Mouse (Mus musculus): ENCODE data around the gene Alkbh3. TPM values are rescaled to one million over a fixed set of nuclear protein-coding genes. Genes with fewer than 3 reads are reported as not detected.

Alkbh3 gene
- polyA plus RNA-seq, 1 experiment from 2014 or later, result 77.8 TPM

DNA sequence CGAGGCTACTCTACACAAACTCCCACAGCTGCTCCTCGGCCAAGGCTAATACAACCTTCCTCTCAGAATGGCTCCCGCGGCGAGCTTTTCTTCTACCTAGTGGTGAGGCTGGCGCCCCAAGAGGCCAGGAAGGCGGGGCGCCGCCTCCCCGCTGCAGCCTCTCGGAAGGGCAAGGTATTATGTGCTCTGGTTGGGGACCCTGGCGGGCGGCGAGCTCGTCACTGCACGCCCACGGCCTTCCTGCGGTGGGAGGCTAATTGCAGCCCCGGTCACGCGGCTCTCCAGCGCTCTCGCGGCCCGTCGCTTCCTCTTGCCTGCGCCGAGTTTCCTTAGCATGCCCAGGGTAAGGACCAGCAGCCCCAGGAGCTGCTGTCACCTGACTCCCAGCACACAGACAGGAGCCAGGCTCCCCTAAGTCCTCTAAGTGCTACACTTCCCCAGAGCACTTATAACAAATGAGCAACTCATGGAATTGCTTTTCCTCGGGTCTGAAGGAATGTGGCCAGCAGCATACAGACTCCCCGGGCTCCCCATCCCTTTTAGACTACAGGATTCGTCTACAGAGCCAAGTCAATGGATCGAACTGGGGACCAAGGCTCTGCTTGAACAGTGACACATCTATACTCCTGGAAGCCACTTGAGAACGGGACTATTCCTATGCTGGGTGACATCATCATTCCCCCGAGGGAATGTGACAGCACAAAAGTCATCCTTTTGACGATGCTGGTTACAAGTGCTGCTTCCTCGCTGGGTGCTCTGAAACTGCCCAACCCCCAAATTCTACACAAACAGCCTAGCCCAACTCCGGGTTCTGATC, 34.0 kb downstream of the Alkbh3 start:
- peak overlapping the region; percentile 52 for H3K4me3 ChIP-seq (ENCODE audit: low read length)
- no peaks in the 10 kb centered on the region for H3K9me3 ChIP-seq (ENCODE audit: control insufficient read depth, low read length)
- peak overlapping the region; percentile 79 for H3K4me2 ChIP-seq (ENCODE audit: low read depth, low read length)
- ATAC-seq, result peak; percentile 79
- peaks cover 27% of the 10 kb centered on the region for H3K4me1 ChIP-seq (ENCODE audit: control insufficient read depth, insufficient read depth, low read length)
- H3K9ac ChIP-seq (ENCODE audit: low read depth, low read length), result peak overlapping the region; percentile 69
- peak overlapping the region; percentile 76 for H3K27ac ChIP-seq (ENCODE audit: low read length)
- H3K36me3 ChIP-seq (ENCODE audit: control insufficient read depth, insufficient read depth, low read length), result 0 out of 2 replicates have a peak, but pooled peaks cover 3% of the 10 kb centered on the region
- H3K27me3 ChIP-seq (replicated peaks; ENCODE audit: control insufficient read depth, insufficient read depth, low read length), result 0 out of 2 replicates have a peak, but pooled peaks cover 2% of the 10 kb centered on the region
- 3% methylated on average over 37 of the region's 37 CpGs for WGBS

DNA sequence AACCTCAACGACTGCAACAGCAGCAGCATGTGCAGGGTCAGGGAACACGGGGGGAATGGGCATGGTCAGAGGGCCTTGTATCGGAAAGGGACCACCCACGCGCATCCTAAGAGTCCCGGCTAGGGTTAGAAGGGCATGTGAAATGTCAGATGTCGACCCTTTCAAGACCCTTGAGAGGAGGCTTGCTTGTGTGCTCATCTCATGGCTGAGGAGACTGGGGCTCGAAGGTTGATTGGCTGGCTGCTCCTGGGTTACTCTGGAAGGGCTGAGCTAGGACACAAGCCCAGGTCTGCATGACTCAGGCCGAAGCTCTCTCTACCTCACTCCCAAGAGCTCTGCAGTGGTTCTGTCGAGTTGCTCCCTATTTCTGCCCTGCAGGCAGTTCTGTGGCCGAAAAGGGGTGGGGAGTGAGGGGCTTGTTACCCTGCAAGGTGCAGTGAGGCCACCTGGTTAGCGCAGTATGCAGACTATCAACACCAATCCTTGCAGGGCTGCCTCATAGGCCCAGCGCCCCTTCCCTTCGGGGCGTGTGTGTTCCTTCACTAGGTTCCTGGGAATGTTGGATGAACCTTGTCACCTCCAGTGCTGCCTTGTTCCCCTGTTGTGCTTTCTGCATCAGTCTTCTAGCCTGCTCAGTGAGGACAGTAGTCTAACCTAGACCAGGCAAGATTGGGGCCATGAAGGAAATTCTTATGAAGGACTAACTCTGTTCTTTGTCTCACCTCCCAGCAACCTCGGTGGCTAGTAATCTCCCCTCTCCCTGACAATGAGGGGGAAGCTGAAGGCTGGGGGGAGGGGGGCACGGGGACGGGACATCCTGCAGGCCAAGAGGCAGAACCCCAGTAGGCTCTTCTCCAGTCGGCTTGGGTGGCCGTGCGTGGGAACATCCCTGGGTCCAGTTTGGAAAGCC, 34.8 kb downstream of the Alkbh3 start:
- Histone ChIP-seq H3K4me1 (ENCODE audit: control insufficient read depth, insufficient read depth, low read length) (peaks cover 27% of the 10 kb centered on the region), H3K36me3 (ENCODE audit: control insufficient read depth, insufficient read depth, low read length) (no peaks in the 10 kb centered on the region), H3K4me3 (ENCODE audit: low read length) (peak overlapping the region; percentile 52), H3K9me3 (ENCODE audit: control insufficient read depth, low read length) (no peaks in the 10 kb centered on the region), H3K4me2 (ENCODE audit: low read depth, low read length) (peak overlapping the region; percentile 79), H3K27ac (ENCODE audit: low read length) (peak overlapping the region; percentile 76), H3K27me3 (replicated peaks; ENCODE audit: control insufficient read depth, insufficient read depth, low read length) (0 out of 2 replicates have a peak, but pooled peaks cover 2% of the 10 kb centered on the region), H3K9ac (ENCODE audit: low read depth, low read length) (peak overlapping the region; percentile 69)
- peak; percentile 22 for ATAC-seq
- WGBS, result 28% methylated on average over 21 of the region's 21 CpGs

DNA sequence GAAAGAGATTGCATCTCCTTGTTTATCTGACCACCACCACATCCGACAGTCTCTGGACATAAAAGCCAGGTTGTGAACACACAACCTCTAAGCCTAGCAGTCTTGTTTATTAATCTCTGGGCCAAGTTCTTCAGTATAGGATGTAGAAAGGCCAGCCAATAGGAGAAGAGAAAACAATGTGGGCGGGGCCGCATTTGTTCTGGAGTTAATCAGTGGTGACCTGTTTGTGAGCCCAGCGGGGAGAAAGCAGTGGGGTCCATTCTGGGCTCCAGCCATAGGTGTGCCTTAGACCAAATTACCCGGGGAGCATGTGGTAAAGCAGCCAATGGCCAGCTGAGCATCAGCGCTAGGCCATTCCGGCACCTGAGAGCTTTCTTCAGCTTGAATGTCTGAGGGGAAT, 35.6 kb downstream of the Alkbh3 start:
- WGBS, result 55% methylated on average over 7 of the region's 7 CpGs
- no peak for ATAC-seq
- no peak overlapping the region for H3K4me2 ChIP-seq (ENCODE audit: low read depth, low read length)

DNA sequence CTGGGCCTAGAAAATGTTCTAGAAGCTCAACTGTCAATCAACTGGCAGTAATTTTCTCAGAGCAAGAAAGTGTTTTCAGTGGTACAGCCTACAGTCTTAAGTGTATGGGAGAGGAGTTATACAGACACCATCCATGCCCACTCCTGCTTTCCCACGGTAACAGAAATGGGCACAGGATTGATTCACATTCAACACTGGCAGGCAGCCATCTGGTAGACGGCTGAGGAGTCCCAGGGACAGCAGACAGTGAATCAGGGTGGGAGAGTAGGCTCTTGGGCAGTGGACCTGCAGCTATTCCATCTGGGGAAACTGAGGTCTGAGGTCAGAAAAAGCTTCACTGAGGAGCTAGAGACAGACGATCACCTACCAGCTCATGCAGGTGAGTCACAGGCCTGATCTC, 39.0 kb downstream of the Alkbh3 start:
- no peak for ATAC-seq
- Histone ChIP-seq H3K36me3 (ENCODE audit: control insufficient read depth, insufficient read depth, low read length) (no peaks in the 10 kb centered on the region), H3K4me3 (ENCODE audit: low read length) (no peak overlapping the region), H3K9me3 (ENCODE audit: control insufficient read depth, low read length) (no peaks in the 10 kb centered on the region), H3K4me2 (ENCODE audit: low read depth, low read length) (no peak overlapping the region), H3K4me1 (ENCODE audit: control insufficient read depth, insufficient read depth, low read length) (peaks cover 13% of the 10 kb centered on the region), H3K27ac (ENCODE audit: low read length) (no peak overlapping the region), H3K27me3 (replicated peaks; ENCODE audit: control insufficient read depth, insufficient read depth, low read length) (0 out of 2 replicates have a peak, but pooled peaks cover 2% of the 10 kb centered on the region), H3K9ac (ENCODE audit: low read depth, low read length) (no peak overlapping the region)
- 70% methylated on average over 3 of the region's 3 CpGs for WGBS

More for the DNA sequence above, 35.6 kb downstream of the Alkbh3 start:
- Histone ChIP-seq H3K27me3 (replicated peaks; ENCODE audit: control insufficient read depth, insufficient read depth, low read length) (0 out of 2 replicates have a peak, but pooled peaks cover 2% of the 10 kb centered on the region), H3K4me3 (ENCODE audit: low read length) (no peak overlapping the region), H3K27ac (ENCODE audit: low read length) (no peak overlapping the region), H3K4me1 (ENCODE audit: control insufficient read depth, insufficient read depth, low read length) (peaks cover 25% of the 10 kb centered on the region), H3K9me3 (ENCODE audit: control insufficient read depth, low read length) (no peaks in the 10 kb centered on the region), H3K9ac (ENCODE audit: low read depth, low read length) (no peak overlapping the region), H3K36me3 (ENCODE audit: control insufficient read depth, insufficient read depth, low read length) (no peaks in the 10 kb centered on the region)

DNA sequence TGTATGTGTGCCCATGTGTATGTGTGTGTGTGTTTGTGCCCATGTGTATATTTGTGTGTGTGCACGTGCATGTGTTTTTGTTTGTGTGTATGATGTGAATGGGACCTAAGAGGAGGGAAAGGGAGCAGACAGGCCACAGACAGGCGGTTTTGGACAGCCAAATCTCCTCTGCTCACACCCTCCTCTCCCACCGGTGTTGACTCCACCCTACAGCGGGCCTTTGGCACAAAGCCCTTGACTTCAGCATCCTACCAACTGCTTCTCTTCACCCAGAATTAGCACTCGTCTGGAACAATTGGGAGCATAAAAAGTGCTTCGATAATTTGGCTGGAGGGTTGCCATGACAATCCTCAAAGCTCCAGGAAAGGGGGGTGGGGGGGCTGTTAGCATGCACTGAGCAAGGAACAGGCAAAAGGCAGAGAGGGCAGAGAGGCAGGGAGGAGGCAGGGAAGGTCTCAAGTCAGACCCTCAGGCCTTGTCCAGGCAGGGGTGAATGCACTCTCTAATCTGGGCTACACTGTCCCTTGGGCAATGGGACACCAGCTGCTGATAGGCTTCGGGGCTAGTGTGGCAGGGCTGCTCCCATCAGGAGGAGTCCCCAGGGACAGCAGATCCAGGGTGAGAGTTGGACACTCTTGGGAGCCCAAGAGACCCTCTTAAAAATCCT, 46.0 kb downstream of the Alkbh3 start:
- H3K4me1 ChIP-seq (ENCODE audit: control insufficient read depth, insufficient read depth, low read length), result no peaks in the 10 kb centered on the region
- H3K9ac ChIP-seq (ENCODE audit: low read depth, low read length), result no peak overlapping the region
- no peak for ATAC-seq
- no peaks in the 10 kb centered on the region for H3K9me3 ChIP-seq (ENCODE audit: control insufficient read depth, low read length)
- H3K4me2 ChIP-seq (ENCODE audit: low read depth, low read length), result no peak overlapping the region
- H3K27ac ChIP-seq (ENCODE audit: low read length), result no peak overlapping the region
- WGBS, result 56% methylated on average over 7 of the region's 7 CpGs
- H3K27me3 ChIP-seq (replicated peaks; ENCODE audit: control insufficient read depth, insufficient read depth, low read length), result no peaks in the 10 kb centered on the region
- H3K36me3 ChIP-seq (ENCODE audit: control insufficient read depth, insufficient read depth, low read length), result no peaks in the 10 kb centered on the region
- H3K4me3 ChIP-seq (ENCODE audit: low read length), result no peak overlapping the region

DNA sequence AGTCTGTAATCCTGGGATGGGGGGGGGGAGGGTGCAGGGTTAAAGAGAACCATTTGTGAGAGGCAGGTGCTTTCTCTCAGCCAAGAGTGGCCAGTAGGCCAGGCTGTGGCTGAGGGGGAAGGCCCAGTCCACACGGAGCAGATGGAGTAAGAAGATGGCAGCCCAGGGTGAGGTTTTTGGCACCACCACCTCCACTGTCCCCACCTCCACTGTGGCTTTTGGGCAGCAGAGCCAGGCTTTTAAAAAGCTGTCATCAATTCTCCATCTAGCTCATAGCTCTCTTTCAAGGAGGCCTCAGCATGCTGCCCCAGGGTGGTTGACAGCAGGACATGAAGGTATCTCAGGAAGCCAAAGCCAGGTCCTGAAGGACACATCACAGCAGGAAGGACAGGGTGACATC, 46.8 kb downstream of the Alkbh3 start:
- WGBS, result 75% methylated on average over 1 of the region's 1 CpGs
- Histone ChIP-seq H3K9ac (ENCODE audit: low read depth, low read length) (no peak overlapping the region), H3K4me1 (ENCODE audit: control insufficient read depth, insufficient read depth, low read length) (no peaks in the 10 kb centered on the region), H3K4me3 (ENCODE audit: low read length) (no peak overlapping the region), H3K27me3 (replicated peaks; ENCODE audit: control insufficient read depth, insufficient read depth, low read length) (no peaks in the 10 kb centered on the region), H3K9me3 (ENCODE audit: control insufficient read depth, low read length) (no peaks in the 10 kb centered on the region), H3K4me2 (ENCODE audit: low read depth, low read length) (no peak overlapping the region), H3K36me3 (ENCODE audit: control insufficient read depth, insufficient read depth, low read length) (no peaks in the 10 kb centered on the region), H3K27ac (ENCODE audit: low read length) (no peak overlapping the region)
- no peak for ATAC-seq

DNA sequence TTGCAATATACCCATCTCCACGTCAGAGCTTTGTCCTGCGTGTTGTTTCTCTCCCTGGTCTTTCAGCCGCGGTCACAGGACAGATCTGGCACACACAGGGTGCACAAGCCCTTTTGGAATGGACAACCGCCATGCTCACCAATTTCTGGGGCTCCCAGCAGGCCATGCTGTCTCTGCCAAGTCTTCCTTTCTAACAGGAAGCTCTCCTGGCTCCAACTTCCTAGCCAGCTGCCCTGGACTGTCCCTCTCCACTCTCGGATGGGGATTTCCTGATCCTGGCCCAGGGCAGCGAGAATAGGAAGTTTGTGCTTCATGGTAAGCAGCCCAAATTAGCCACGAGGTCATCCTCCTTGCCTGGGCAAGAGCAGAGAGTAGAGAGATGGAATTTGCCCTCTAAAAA, 48.9 kb downstream of the Alkbh3 start:
- Histone ChIP-seq H3K36me3 (ENCODE audit: control insufficient read depth, insufficient read depth, low read length) (no peaks in the 10 kb centered on the region), H3K4me2 (ENCODE audit: low read depth, low read length) (no peak overlapping the region), H3K4me3 (ENCODE audit: low read length) (no peak overlapping the region), H3K9me3 (ENCODE audit: control insufficient read depth, low read length) (no peaks in the 10 kb centered on the region), H3K27me3 (replicated peaks; ENCODE audit: control insufficient read depth, insufficient read depth, low read length) (peaks cover 9% of the 10 kb centered on the region), H3K9ac (ENCODE audit: low read depth, low read length) (no peak overlapping the region), H3K4me1 (ENCODE audit: control insufficient read depth, insufficient read depth, low read length) (no peaks in the 10 kb centered on the region), H3K27ac (ENCODE audit: low read length) (peak overlapping the region; percentile 41; the same call in 1 of the 2 replicates)
- ATAC-seq, result no peak
- 72% methylated on average over 8 of the region's 8 CpGs for whole genome bisulfite sequencing

DNA sequence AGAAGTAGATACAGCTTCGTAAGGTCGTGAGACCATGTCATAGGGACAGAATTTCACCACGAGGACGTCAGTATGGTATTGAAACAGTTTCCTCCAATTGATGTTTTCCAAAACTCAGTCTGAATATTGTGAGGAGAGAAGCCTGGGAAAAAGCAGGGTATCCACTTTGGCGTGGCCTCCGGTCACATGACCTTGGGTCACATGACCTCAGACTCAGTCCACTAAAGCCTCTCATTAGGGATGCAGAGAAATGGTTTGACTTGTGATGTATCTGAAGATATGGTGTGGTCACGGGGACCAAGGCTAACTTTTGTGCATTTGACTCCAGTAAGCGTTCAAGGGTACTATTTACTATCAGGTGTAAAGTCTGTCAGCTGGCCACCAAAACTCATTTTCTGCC, 51.3 kb downstream of the Alkbh3 start:
- no peak overlapping the region for H3K4me3 ChIP-seq (ENCODE audit: low read length)
- WGBS, result 76% methylated on average over 8 of the region's 8 CpGs
- no peak for ATAC-seq
- H3K4me2 ChIP-seq (ENCODE audit: low read depth, low read length), result no peak overlapping the region
- peaks cover 25% of the 10 kb centered on the region for H3K27me3 ChIP-seq (replicated peaks; ENCODE audit: control insufficient read depth, insufficient read depth, low read length)
- no peak overlapping the region for H3K27ac ChIP-seq (ENCODE audit: low read length)
- H3K36me3 ChIP-seq (ENCODE audit: control insufficient read depth, insufficient read depth, low read length), result no peaks in the 10 kb centered on the region
- H3K9me3 ChIP-seq (ENCODE audit: control insufficient read depth, low read length), result no peaks in the 10 kb centered on the region
- H3K4me1 ChIP-seq (ENCODE audit: control insufficient read depth, insufficient read depth, low read length), result peaks cover 13% of the 10 kb centered on the region
- no peak overlapping the region for H3K9ac ChIP-seq (ENCODE audit: low read depth, low read length)

DNA sequence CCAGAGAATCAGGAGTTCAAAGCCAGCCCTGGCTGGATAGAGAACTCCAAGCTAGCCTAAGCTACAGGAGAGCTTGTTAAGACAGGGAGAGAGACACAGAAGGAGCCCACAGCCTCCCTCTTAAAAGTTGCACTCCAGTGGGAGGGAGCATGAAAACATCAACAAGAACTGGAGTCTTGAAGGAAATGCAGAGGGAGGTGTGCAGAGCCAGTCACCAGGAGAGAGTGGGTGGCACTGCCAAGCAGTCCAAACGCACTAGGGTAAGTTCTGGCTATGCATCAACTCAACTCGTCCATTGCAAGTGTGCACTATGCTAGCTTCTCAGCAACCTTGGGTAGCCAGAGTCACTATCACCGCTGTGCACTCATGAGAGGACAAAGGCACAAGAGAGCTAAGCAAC, 52.4 kb downstream of the Alkbh3 start:
- H3K4me1 ChIP-seq (ENCODE audit: control insufficient read depth, insufficient read depth, low read length), result peaks cover 14% of the 10 kb centered on the region
- ATAC-seq, result no peak
- H3K9me3 ChIP-seq (ENCODE audit: control insufficient read depth, low read length), result no peaks in the 10 kb centered on the region
- H3K4me3 ChIP-seq (ENCODE audit: low read length), result no peak overlapping the region
- peaks cover 25% of the 10 kb centered on the region for H3K27me3 ChIP-seq (replicated peaks; ENCODE audit: control insufficient read depth, insufficient read depth, low read length)
- H3K4me2 ChIP-seq (ENCODE audit: low read depth, low read length), result no peak overlapping the region
- no peak overlapping the region for H3K27ac ChIP-seq (ENCODE audit: low read length)
- no peaks in the 10 kb centered on the region for H3K36me3 ChIP-seq (ENCODE audit: control insufficient read depth, insufficient read depth, low read length)
- H3K9ac ChIP-seq (ENCODE audit: low read depth, low read length), result no peak overlapping the region
- 75% methylated on average over 3 of the region's 3 CpGs for WGBS

All from intestine, embryonic 16.5 days (tissue).